In genomic region chr12:86798773-86799540, GRCm38 (mm10) we compare ENCODE assay signal across 8 mouse cellular contexts.
DNase-seq lines count a peak whose midpoint lies in the region; ATAC-seq and TF ChIP-seq lines count a peak whose summit lies in the region.

No protein-coding gene starts in this region.

- H3K4me3 ChIP-seq in embryonic fibroblast, embryonic 13.5 days (ENCODE audit: insufficient read depth, low read length) = no peak overlapping the region
- no peak overlapping the region for H3K4me3 ChIP-seq in heart, embryonic 12.5 days
- H3K4me3 ChIP-seq in liver, embryonic 13.5 days (replicated peaks) = no peak overlapping the region
- no peak overlapping the region for H3K4me3 ChIP-seq in olfactory bulb, adult 2 months (ENCODE audit: insufficient read depth, low read depth, low read length)

- peak overlapping the region; percentile 21; the same call in 1 of the 2 replicates for H3K4me2 ChIP-seq in heart, embryonic 12.5 days
- no peak overlapping the region for H3K4me2 ChIP-seq in liver, embryonic 13.5 days

- H3K4me1 ChIP-seq in embryonic fibroblast, embryonic 13.5 days (ENCODE audit: control insufficient read depth, insufficient read depth, low read length) = peaks cover 8% of the 10 kb centered on the region; the same call in 1 of the 2 replicates
- H3K4me1 ChIP-seq in heart, embryonic 12.5 days (replicated peaks) = peaks cover 65% of the 10 kb centered on the region
- peaks cover 66% of the 10 kb centered on the region for H3K4me1 ChIP-seq in liver, embryonic 13.5 days (replicated peaks)
- H3K4me1 ChIP-seq in olfactory bulb, adult 2 months (ENCODE audit: control insufficient read depth, insufficient read depth, low read length) = peaks cover 61% of the 10 kb centered on the region

- TF ChIP-seq POLR2A in embryonic fibroblast, embryonic 13.5 days (IDR thresholded peaks at IDR 0.05; ENCODE audit: low read depth, low read length) = no peak
- no peak for TF ChIP-seq POLR2A in olfactory bulb, adult 2 months (IDR thresholded peaks at IDR 0.05; ENCODE audit: insufficient read depth, low read depth, low read length)

- no peaks in the 10 kb centered on the region for H3K9me3 ChIP-seq in heart, embryonic 12.5 days (replicated peaks)
- H3K9me3 ChIP-seq in liver, embryonic 13.5 days (replicated peaks) = no peaks in the 10 kb centered on the region

- 24% methylated on average over 14 of the region's 14 CpGs for WGBS in heart, embryonic 12.5 days
- WGBS in liver, embryonic 13.5 days (ENCODE audit: insufficient replicate concordance) = 35% methylated on average over 14 of the region's 14 CpGs
- WGBS in olfactory bulb, adult 2 months = 13% methylated on average over 14 of the region's 14 CpGs

- DNase-seq in 416B (ENCODE audit: low read depth) = peak; percentile 56
- DNase-seq in adrenal gland, postnatal 36 days = peak; percentile 88 to 91
- DNase-seq in kidney, postnatal 14 days = peak; percentile 93
- DNase-seq in liver, embryonic 13.5 days = peak; percentile 47
- DNase-seq in thymus, postnatal 10 days (ENCODE audit: low spot score in 2 of 2) = peak; percentile 68 to 84

- ATAC-seq in heart, embryonic 12.5 days (ENCODE audit: insufficient number of reproducible peaks, low FRiP score) = no peak
- ATAC-seq in liver, embryonic 13.5 days (ENCODE audit: low read depth) = no peak

- H3K27ac ChIP-seq in embryonic fibroblast, embryonic 13.5 days (ENCODE audit: insufficient read depth, low read length) = peak overlapping the region; percentile 11; the same call in 1 of the 2 replicates
- H3K27ac ChIP-seq in heart, embryonic 12.5 days (ENCODE audit: poor library complexity, severe bottlenecking) = peak overlapping the region; percentile 35
- no peak overlapping the region for H3K27ac ChIP-seq in liver, embryonic 13.5 days
- H3K27ac ChIP-seq in olfactory bulb, adult 2 months (ENCODE audit: insufficient read depth, low read depth, low read length) = peak overlapping the region; percentile 71

- H3K9ac ChIP-seq in heart, embryonic 12.5 days = peak overlapping the region; percentile 49; the same call in 1 of the 2 replicates
- no peak overlapping the region for H3K9ac ChIP-seq in liver, embryonic 13.5 days

- TF ChIP-seq CTCF in embryonic fibroblast, embryonic 13.5 days (IDR thresholded peaks at IDR 0.05; ENCODE audit: borderline replicate concordance, insufficient read depth, low read length) = peak; percentile 87; the same call in 1 of the 2 replicates
- peak; percentile 86 for TF ChIP-seq CTCF in olfactory bulb, adult 2 months (IDR thresholded peaks at IDR 0.05; ENCODE audit: insufficient read depth, low read depth, low read length)

- no peaks in the 10 kb centered on the region for H3K27me3 ChIP-seq in heart, embryonic 12.5 days (replicated peaks)
- H3K27me3 ChIP-seq in liver, embryonic 13.5 days = peaks cover 10% of the 10 kb centered on the region; the same call in 1 of the 2 replicates

- no peaks in the 10 kb centered on the region for H3K36me3 ChIP-seq in heart, embryonic 12.5 days
- no peaks in the 10 kb centered on the region for H3K36me3 ChIP-seq in liver, embryonic 13.5 days
